Mouse (Mus musculus) kidney, adult 2 months (tissue): ENCODE measurements around the gene Eaf1. TPM values are rescaled to one million over a fixed set of nuclear protein-coding genes. Genes with fewer than 3 reads are reported as not detected.

Experiments
- DNase-seq: peaks from one replicate; pipeline ENCODE4 v3.0.0; 2021
- H3K27ac ChIP-seq: fragments of 200-500 bp; 2 replicates; pipeline ENCODE4 v1.5.1; 2012; ENCODE audit warnings: low read depth, low read length, control low read depth, inconsistent platforms; ENCODE audit not compliant: insufficient read depth
- H3K27me3 ChIP-seq: fragments of 200-500 bp; replicated peaks from 2 replicates; pipeline ENCODE4 v1.6.1; 2012; ENCODE audit warnings: mild to moderate bottlenecking, moderate library complexity, low read length, inconsistent platforms; ENCODE audit not compliant: control insufficient read depth, insufficient read depth
- H3K36me3 ChIP-seq: fragments of 200-500 bp; 2 replicates; pipeline ENCODE4 v1.6.1; 2012; ENCODE audit warnings: mild to moderate bottlenecking, moderate library complexity, low read length, inconsistent platforms; ENCODE audit not compliant: control insufficient read depth, insufficient read depth
- H3K4me1 ChIP-seq: fragments of 200-500 bp; 2 replicates; pipeline ENCODE4 v1.6.1; 2011; ENCODE audit warnings: low read length; ENCODE audit not compliant: control insufficient read depth, insufficient read depth
- H3K4me3 ChIP-seq: fragments of 200-500 bp; 2 replicates; pipeline ENCODE4 v1.5.1; 2011; ENCODE audit warnings: mild to moderate bottlenecking, low read depth, low read length, control low read depth; ENCODE audit not compliant: insufficient read depth
- CTCF ChIP-seq: fragments of 200-500 bp; conservative IDR thresholded peaks from 2 replicates; pipeline ENCODE4 v1.5.1; 2011; ENCODE audit warnings: low read depth, mild to moderate bottlenecking, control low read depth, low read length, moderate library complexity, mixed read lengths; ENCODE audit not compliant: insufficient read depth, insufficient read length
- POLR2A ChIP-seq: fragments of 200-500 bp; IDR thresholded peaks from one replicate; pipeline ENCODE4 v1.6.1; 2011; ENCODE audit warnings: low read depth, low read length, control low read depth
- WGBS: fragments of 180-500 bp; shearing (Covaris S2); methylation state at CpG from one replicate; pipeline ENCODE4 v1.1.7; 2018; 5-methylcytosine and 5-hydroxymethylcytosine counted together
- polyA plus RNA-seq: library from polyadenylated mRNA; depleted of rRNA; stranded (reverse); fragments of >200 nt; gene quantifications from 2 replicates; pipeline ENCODE4 v1.2.3, GENCODE M21; 2012

Eaf1 gene
- polyA plus RNA-seq, 1 experiment, result 34.7 TPM

DNA sequence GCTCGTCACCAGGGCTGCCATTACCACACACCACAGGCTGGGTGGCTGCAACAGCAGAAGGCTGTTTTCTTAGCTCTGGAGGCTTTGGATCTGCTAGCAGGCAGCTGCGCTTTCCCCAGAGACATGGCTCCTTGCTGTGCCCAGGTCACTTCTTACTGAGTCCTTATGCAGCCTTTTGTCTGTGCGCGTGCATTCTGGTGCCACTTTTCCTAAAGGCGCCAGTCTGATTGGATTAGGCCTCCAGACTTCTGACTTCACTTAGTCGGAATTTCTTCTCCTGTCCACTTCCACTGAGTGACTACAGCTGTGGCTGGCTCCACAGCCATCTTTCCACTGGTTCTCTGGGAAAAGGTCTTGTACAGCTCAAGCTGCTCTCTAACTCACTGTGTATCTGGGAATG is 31.3 kb upstream of the Eaf1 start:
- Histone ChIP-seq H3K27ac (no peak overlapping the region), H3K36me3 (no peaks in the 10 kb centered on the region), H3K4me3 (no peak overlapping the region), H3K27me3 (no peaks in the 10 kb centered on the region), H3K4me1 (no peaks in the 10 kb centered on the region)
- no peak for DNase-seq
- 89% methylated on average over 6 of the region's 6 CpGs for WGBS
- TF ChIP-seq CTCF (no peak), POLR2A (no peak)

DNA sequence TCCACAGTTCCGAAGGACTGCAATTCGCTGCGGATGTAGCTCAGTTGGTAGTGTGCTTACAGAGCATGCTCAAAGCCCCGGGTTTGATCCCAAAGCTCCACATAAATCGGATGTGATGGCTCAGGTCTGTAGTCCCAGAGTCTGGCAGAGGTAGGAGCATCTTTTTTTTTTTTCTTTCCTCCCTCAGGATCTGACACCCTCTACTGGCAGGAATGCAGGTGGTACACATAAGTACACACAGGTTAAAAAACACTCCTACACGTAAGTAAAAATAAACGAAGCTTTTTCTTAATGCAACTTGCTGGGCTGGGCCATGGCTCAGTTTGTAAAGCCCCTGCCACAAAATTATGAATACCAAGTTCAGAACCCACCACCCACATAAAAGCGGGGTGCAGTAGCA is 30.0 kb upstream of the Eaf1 start:
- 62% methylated on average over 8 of the region's 8 CpGs for WGBS

DNA sequence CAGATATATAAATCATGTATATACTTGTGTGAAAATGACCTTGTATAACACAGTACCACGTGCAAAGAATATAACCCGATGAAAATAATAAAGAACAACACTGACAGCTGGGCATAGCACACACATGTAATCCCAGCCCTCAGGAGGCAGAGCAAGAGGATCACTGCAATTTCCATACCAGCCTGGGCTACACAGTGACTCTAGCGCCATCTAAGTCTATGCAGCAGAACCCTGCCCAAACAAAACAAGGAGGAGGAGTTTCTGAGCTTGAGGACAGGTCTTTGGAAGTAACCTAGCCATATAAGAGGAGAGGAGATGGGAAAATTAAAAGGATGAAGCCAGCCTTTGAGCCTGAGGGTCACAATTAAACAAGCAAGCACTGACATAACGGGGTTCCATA is 24.5 kb upstream of the Eaf1 start:
- Histone ChIP-seq H3K27me3 (no peaks in the 10 kb centered on the region), H3K4me3 (no peak overlapping the region), H3K27ac (no peak overlapping the region), H3K4me1 (no peaks in the 10 kb centered on the region), H3K36me3 (no peaks in the 10 kb centered on the region)
- no peak for DNase-seq
- WGBS, result 66% methylated on average over 4 of the region's 4 CpGs
- TF ChIP-seq CTCF (peak; percentile 36), POLR2A (no peak)

More for the DNA sequence above, 30.0 kb upstream of the Eaf1 start:
- 0 out of 2 replicates have a peak, but pooled peaks have one; percentile 21 for TF ChIP-seq CTCF
- TF ChIP-seq POLR2A, result no peak
- no peaks in the 10 kb centered on the region for H3K36me3 ChIP-seq
- H3K4me1 ChIP-seq, result no peaks in the 10 kb centered on the region
- H3K4me3 ChIP-seq, result no peak overlapping the region
- H3K27me3 ChIP-seq, result no peaks in the 10 kb centered on the region
- H3K27ac ChIP-seq, result no peak overlapping the region
- peak; percentile 54 for DNase-seq

DNA sequence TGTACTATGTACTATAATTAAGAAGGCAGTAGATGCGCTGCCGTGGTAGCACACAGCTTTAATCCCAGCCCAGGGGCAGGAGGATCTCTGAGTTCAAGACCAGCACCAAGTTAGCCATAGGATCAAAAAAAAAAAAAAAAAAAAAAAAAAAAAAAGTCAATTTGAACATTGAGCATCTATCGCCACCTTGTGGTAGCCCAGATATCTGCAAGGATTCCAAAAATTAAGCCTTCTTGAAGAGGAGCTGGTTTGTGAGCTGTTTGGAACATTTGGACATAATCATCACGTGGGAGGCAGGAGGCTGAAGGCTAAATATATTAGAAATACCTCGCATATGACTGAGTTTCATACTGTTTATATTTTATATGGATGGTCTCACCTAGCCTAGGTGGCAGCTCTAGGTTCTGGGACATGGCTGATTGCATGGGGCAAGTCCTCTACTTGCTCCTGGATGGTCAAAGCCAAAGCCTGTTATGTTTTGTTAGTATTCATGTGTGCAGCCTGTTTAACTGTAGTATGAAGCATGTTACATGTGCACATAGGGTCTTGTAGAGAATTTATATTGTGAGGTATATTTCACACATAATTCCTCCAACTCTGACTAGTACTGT is 21.6 kb upstream of the Eaf1 start:
- Histone ChIP-seq H3K4me1 (no peaks in the 10 kb centered on the region), H3K27me3 (no peaks in the 10 kb centered on the region), H3K27ac (no peak overlapping the region), H3K36me3 (no peaks in the 10 kb centered on the region), H3K4me3 (no peak overlapping the region)
- WGBS, result 8% methylated on average over 5 of the region's 5 CpGs
- no peak for TF ChIP-seq POLR2A
- TF ChIP-seq CTCF, result 0 out of 2 replicates have a peak, but pooled peaks have one; percentile 25
- peak; percentile 66 for DNase-seq

DNA sequence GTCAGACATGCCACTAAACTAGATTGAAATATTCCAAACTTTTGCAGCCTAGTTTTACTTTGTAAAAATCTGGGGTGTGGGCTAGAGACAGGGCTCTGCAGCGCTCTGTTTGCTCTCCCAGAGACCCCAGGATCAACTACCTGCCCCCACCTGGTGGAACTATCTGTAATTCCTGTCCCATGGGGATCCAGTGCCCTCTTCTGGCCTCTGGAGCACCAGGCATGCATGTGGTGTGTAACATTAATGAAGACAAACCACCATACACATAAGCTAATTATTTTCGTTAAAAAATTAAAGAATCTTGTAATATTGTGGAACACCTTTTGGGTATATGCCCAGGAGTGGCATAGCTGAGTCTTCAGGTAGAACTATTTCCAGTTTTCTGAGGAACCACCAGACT is 20.9 kb upstream of the Eaf1 start:
- Histone ChIP-seq H3K4me1 (no peaks in the 10 kb centered on the region), H3K4me3 (no peak overlapping the region), H3K27ac (no peak overlapping the region), H3K27me3 (no peaks in the 10 kb centered on the region), H3K36me3 (no peaks in the 10 kb centered on the region)
- no peak for DNase-seq
- TF ChIP-seq POLR2A (no peak), CTCF (peak; percentile 24; the same call in 1 of the 2 replicates)
- WGBS, result 90% methylated on average over 2 of the region's 2 CpGs

DNA sequence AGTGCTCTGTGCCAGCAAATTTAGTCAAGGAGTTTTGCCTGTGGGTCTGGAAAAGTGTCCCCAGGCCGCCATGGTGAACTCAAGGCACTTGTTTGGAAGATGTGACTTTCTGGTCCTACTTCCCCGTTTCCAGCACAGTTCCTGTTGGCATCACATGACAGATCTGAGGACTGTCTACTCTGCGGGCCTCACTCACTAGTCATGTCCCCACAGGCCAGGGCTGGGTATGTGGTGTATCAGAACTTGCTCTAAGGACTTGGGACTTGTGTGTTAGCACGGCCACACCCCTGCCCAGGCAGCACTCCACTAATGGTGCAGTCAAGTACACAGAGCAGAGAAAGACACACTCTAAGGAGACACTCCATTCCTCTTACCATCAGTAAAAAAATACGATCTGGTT is 11.8 kb upstream of the Eaf1 start:
- H3K27ac ChIP-seq, result no peak overlapping the region
- DNase-seq, result no peak
- no peaks in the 10 kb centered on the region for H3K4me1 ChIP-seq
- TF ChIP-seq CTCF, result no peak
- no peaks in the 10 kb centered on the region for H3K27me3 ChIP-seq
- peaks cover 3% of the 10 kb centered on the region; the same call in 1 of the 2 replicates for H3K36me3 ChIP-seq
- WGBS, result 76% methylated on average over 5 of the region's 5 CpGs
- H3K4me3 ChIP-seq, result no peak overlapping the region

DNA sequence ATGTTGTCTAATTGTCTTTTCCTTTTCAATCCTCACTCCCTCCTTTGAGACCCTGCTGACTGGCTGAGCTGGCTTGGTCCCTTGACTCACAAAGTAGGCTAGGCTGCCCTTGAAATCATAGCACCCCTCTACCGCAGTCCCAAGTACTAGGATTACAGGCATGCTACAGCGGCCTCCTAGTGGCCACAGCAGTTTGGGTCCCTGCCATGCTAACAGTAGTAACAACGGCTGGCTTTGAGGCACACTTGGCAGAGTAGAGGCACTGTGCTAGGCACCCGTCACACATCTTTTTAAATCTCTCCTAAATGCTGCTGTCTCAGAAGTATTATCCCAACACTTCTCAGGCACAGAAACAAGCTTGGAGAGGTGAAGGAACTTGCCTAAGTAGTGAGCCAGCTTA is 7.7 kb upstream of the Eaf1 start:
- Histone ChIP-seq H3K36me3 (no peaks in the 10 kb centered on the region; the same call in 1 of the 2 replicates), H3K4me3 (no peak overlapping the region), H3K27ac (no peak overlapping the region), H3K27me3 (no peaks in the 10 kb centered on the region), H3K4me1 (no peaks in the 10 kb centered on the region)
- DNase-seq, result no peak
- WGBS, result 72% methylated on average over 4 of the region's 4 CpGs
- no peak for TF ChIP-seq CTCF
- no peak for TF ChIP-seq POLR2A
